Mouse (Mus musculus): ENCODE data around the gene Stt3b.
A peak's percentile ranks its signal among the peaks of the same experiment; 100 is the strongest.

The Stt3b gene

GRCm38 (mm10) chr9:115317049-115317448, 6.8 kb upstream of the Stt3b start:
- DNase-seq = no peak

- DNase-seq = no peak
Measured at GRCm38 (mm10) chr9:115314556-115314955, 4.3 kb upstream of the Stt3b start.

- DNase-seq = no peak
Measured at GRCm38 (mm10) chr9:115313830-115314229, 3.6 kb upstream of the Stt3b start.

GRCm38 (mm10) chr9:115311223-115311520, 951 bp upstream of the Stt3b start:
- peak; percentile 62 for DNase-seq

- no peak for DNase-seq
Measured at GRCm38 (mm10) chr9:115309977-115310345, 260 bp downstream of the Stt3b start.

- DNase-seq = no peak
Measured at GRCm38 (mm10) chr9:115309381-115309971, 745 bp downstream of the Stt3b start.

- peak; percentile 16 for DNase-seq
Measured at GRCm38 (mm10) chr9:115308941-115309380, 1.3 kb downstream of the Stt3b start.

- no peak for DNase-seq
Measured at GRCm38 (mm10) chr9:115308401-115308800, 1.8 kb downstream of the Stt3b start.

- DNase-seq = no peak
Measured at GRCm38 (mm10) chr9:115306202-115306601, 4.0 kb downstream of the Stt3b start.

- no peak for DNase-seq
Measured at GRCm38 (mm10) chr9:115304149-115304548, 6.1 kb downstream of the Stt3b start.

- DNase-seq = no peak
Measured at GRCm38 (mm10) chr9:115301593-115301992, 8.6 kb downstream of the Stt3b start.

- no peak for DNase-seq
Measured at GRCm38 (mm10) chr9:115301002-115301579, 9.1 kb downstream of the Stt3b start.

GRCm38 (mm10) chr9:115296738-115297137, 13.5 kb downstream of the Stt3b start:
- no peak for DNase-seq

GRCm38 (mm10) chr9:115293920-115294594, 16.2 kb downstream of the Stt3b start:
- no peak for DNase-seq

- DNase-seq = no peak
Measured at GRCm38 (mm10) chr9:115287774-115288434, 22.3 kb downstream of the Stt3b start.

- no peak for DNase-seq
Measured at GRCm38 (mm10) chr9:115284385-115284784, 25.8 kb downstream of the Stt3b start.

- DNase-seq = no peak
Measured at GRCm38 (mm10) chr9:115283403-115283802, 26.8 kb downstream of the Stt3b start.

- DNase-seq = no peak
Measured at GRCm38 (mm10) chr9:115278641-115279040, 31.6 kb downstream of the Stt3b start.

GRCm38 (mm10) chr9:115274806-115275205, 35.4 kb downstream of the Stt3b start:
- DNase-seq = no peak

GRCm38 (mm10) chr9:115273095-115273649, 37.0 kb downstream of the Stt3b start:
- DNase-seq = no peak

- peak; percentile 28 for DNase-seq
Measured at GRCm38 (mm10) chr9:115272451-115272850, 37.8 kb downstream of the Stt3b start.

GRCm38 (mm10) chr9:115271556-115271955, 38.7 kb downstream of the Stt3b start:
- no peak for DNase-seq

GRCm38 (mm10) chr9:115261896-115262295, 48.3 kb downstream of the Stt3b start:
- DNase-seq = no peak

- DNase-seq = peak; percentile 11
Measured at GRCm38 (mm10) chr9:115261456-115261855, 48.8 kb downstream of the Stt3b start.
